Mouse (Mus musculus) CH12.LX (cell line): ENCODE results near the gene Ogdh. TPM values are rescaled to one million over a fixed set of nuclear protein-coding genes. Genes with fewer than 3 reads are reported as not detected.

Experiments used
- DNase-seq: peaks from one replicate; pipeline ENCODE4 v3.0.0-alpha.2; 2013; ENCODE audit errors: extremely low read depth
- H3K27ac ChIP-seq: 2 replicates; pipeline ENCODE4 v1.5.1; 2012; ENCODE audit warnings: low read depth, mild to moderate bottlenecking, control low read depth, moderate library complexity; ENCODE audit not compliant: insufficient read depth
- H3K27me3 ChIP-seq: replicated peaks from 2 replicates; pipeline ENCODE3; 2012; ENCODE audit warnings: inconsistent platforms
- H3K36me3 ChIP-seq, 2 experiments: replicated peaks in 1 of 2; 2 replicates each; pipeline versions ENCODE3 to v1.6.1; 2012; ENCODE audit warnings: inconsistent platforms in 1 of 2, low read length in 1 of 2, mild to moderate bottlenecking in 1 of 2, mixed read lengths in 1 of 2, moderate library complexity in 1 of 2; ENCODE audit not compliant: control insufficient read depth in 1 of 2, insufficient read depth in 1 of 2
- H3K4me1 ChIP-seq, 2 experiments: 2 replicates each; pipeline ENCODE4 v1.6.1; 2012; ENCODE audit warnings: inconsistent platforms in 1 of 2, moderate library complexity in 1 of 2; ENCODE audit not compliant: insufficient read depth in 2 of 2, control insufficient read depth in 1 of 2
- H3K4me2 ChIP-seq: 2 replicates; pipeline ENCODE4 v1.6.1; 2012; ENCODE audit warnings: low read depth, mild to moderate bottlenecking, control low read depth; ENCODE audit not compliant: poor library complexity, insufficient read depth, severe bottlenecking
- H3K4me3 ChIP-seq, 3 experiments: fragments of 150-350 bp in 1 of 3; sonication (generic) in 1 of 3; replicated peaks in 1 of 3; 2 replicates each; pipeline versions ENCODE3 to v1.5.1; 2011 to 2012; ENCODE audit warnings: low read depth in 2 of 3, low read length in 2 of 3, mild to moderate bottlenecking in 2 of 3, moderate library complexity in 2 of 3, control low read depth in 1 of 3, improper control_type of control experiment in 1 of 3, inconsistent platforms in 1 of 3, mixed read lengths in 1 of 3; ENCODE audit not compliant: poor library complexity in 1 of 3
- H3K79me2 ChIP-seq: replicated peaks from 2 replicates; pipeline ENCODE4 v1.6.1; 2012; ENCODE audit warnings: mild to moderate bottlenecking, moderate library complexity; ENCODE audit not compliant: control insufficient read depth, poor library complexity, insufficient read depth, severe bottlenecking; ENCODE audit errors: extremely low read depth
- H3K9ac ChIP-seq: 2 replicates; pipeline ENCODE4 v1.6.1; 2012; ENCODE audit warnings: low read depth, mild to moderate bottlenecking, control low read depth, moderate library complexity; ENCODE audit not compliant: insufficient read depth
- H3K9me3 ChIP-seq: replicated peaks from 2 replicates; pipeline ENCODE3; 2012; ENCODE audit warnings: low read length, inconsistent platforms, mixed read lengths
- BHLHE40 ChIP-seq: IDR thresholded peaks from 2 replicates; pipeline ENCODE4 v1.6.1; 2011; ENCODE audit warnings: mild to moderate bottlenecking, low read depth, low read length, improper control_type of control experiment
- EP300 ChIP-seq: IDR thresholded peaks from 2 replicates; pipeline ENCODE4 v1.6.1; 2011; ENCODE audit warnings: low read length, improper control_type of control experiment
- JUN ChIP-seq: IDR thresholded peaks from 2 replicates; pipeline ENCODE4 v1.6.1; 2011; ENCODE audit warnings: low read depth, mild to moderate bottlenecking, low read length, improper control_type of control experiment, moderate library complexity; ENCODE audit not compliant: insufficient read depth
- JUND ChIP-seq: conservative IDR thresholded peaks from 2 replicates; pipeline ENCODE4 v1.6.1; 2011; ENCODE audit warnings: low read depth, low read length, improper control_type of control experiment
- MAZ ChIP-seq: IDR thresholded peaks from 2 replicates; pipeline ENCODE4 v1.6.1; 2012; ENCODE audit warnings: low read depth, mild to moderate bottlenecking, inconsistent platforms, low read length, improper control_type of control experiment, moderate library complexity
- NELFE ChIP-seq: IDR thresholded peaks from 2 replicates; pipeline ENCODE4 v1.6.1; 2011; ENCODE audit warnings: low read depth, low read length, improper control_type of control experiment
- PAX5 ChIP-seq: IDR thresholded peaks from 2 replicates; pipeline ENCODE4 v1.6.1; 2012; ENCODE audit warnings: low read length, inconsistent platforms, mixed read lengths
- RCOR1 ChIP-seq: conservative IDR thresholded peaks from 2 replicates; pipeline ENCODE4 v1.6.1; 2012; ENCODE audit warnings: low read depth, mild to moderate bottlenecking, inconsistent platforms, low read length, improper control_type of control experiment
- SMC3 ChIP-seq: IDR thresholded peaks from 2 replicates; pipeline ENCODE4 v1.6.1; 2011; ENCODE audit warnings: low read depth, low read length, improper control_type of control experiment
- TBP ChIP-seq: conservative IDR thresholded peaks from 2 replicates; pipeline ENCODE4 v1.6.1; 2011; ENCODE audit warnings: low read depth, low read length, improper control_type of control experiment
- UBTF ChIP-seq: IDR thresholded peaks from 2 replicates; pipeline ENCODE4 v1.6.1; 2012; ENCODE audit warnings: low read depth, mild to moderate bottlenecking, inconsistent platforms, low read length, improper control_type of control experiment, moderate library complexity
- USF2 ChIP-seq: conservative IDR thresholded peaks from 2 replicates; pipeline ENCODE4 v1.6.1; 2011; ENCODE audit warnings: low read depth, low read length, improper control_type of control experiment
- ZMIZ1 ChIP-seq: IDR thresholded peaks from 2 replicates; pipeline ENCODE4 v1.6.1; 2012; ENCODE audit warnings: low read depth, mild to moderate bottlenecking, inconsistent platforms, low read length, improper control_type of control experiment
- ZNF384 ChIP-seq: IDR thresholded peaks from 2 replicates; pipeline ENCODE4 v1.6.1; 2012; ENCODE audit warnings: low read depth, low read length, improper control_type of control experiment, inconsistent platforms
- dilution Hi-C: fragments of 300-500 bp; cut with MboI; formaldehyde crosslinking; loops from 2 replicates; pipeline ENCODE4 v1.14.3; 2020; ENCODE audit warnings: low sequenced_read_pairs; ENCODE audit not compliant: extremely low pct_unique_long_range_greater_than_20kb, extremely low pct_ligation_motif_present
- in situ Hi-C: fragments of 300-500 bp; cut with MboI; formaldehyde crosslinking; loops from 3 replicates; pipeline ENCODE4 v1.14.3; 2019; ENCODE audit warnings: low sequenced_read_pairs, low pct_ligation_motif_present, low pct_unique_long_range_greater_than_20kb, mixed read lengths
- polyA plus RNA-seq: library from polyadenylated mRNA; unstranded; fragments of >175 nt; gene quantifications from 2 replicates; pipeline ENCODE4 v1.2.1, GENCODE M21; 2012; ENCODE audit warnings: low read depth; ENCODE audit not compliant: insufficient read length
- total RNA-seq, 2 experiments: library from RNA; depleted of rRNA; stranded (reverse); fragments of 300-350 nt in 1 of 2; fragments of >200 nt in 1 of 2; gene quantifications; 2 replicates each; pipeline ENCODE4 v1.2.3; 2012 to 2014

The Ogdh gene
- total and polyA plus RNA-seq, 3 experiments: 47.1 to 173 (median 120) TPM

DNA sequence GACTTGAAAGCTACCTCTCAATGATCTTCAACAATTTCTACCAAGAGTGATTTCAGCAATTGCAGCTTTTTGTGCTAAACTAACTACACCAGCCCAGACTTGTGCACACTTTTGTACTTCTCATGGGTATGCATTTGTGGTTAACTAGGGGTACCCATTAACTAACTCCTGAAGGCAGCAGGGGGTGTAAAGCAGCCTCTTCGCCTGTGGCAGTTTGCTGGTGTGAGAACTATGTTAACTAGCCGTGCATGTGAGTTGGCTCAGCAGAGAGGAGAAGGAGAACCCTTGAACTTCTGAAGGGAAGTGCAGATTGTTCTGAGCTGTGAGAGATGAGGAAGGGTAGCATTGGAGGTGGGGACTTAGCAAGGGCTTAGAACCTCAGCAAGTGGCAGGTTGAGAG lies 11.4 kb downstream of the Ogdh start:
- no peak overlapping the region for H3K4me3 ChIP-seq
- no peaks in the 10 kb centered on the region for H3K9me3 ChIP-seq
- TF ChIP-seq UBTF (no peak), EP300 (no peak), PAX5 (no peak), BHLHE40 (no peak), ZMIZ1 (no peak), ZNF384 (no peak), MAZ (no peak)
- H3K4me1 ChIP-seq: no peaks in the 10 kb centered on the region
- H3K27ac ChIP-seq: no peak overlapping the region
- in situ Hi-C loops: no loop called here
- DNase-seq: no peak
- H3K4me2 ChIP-seq: no peak overlapping the region
- peaks cover 57 to 90% of the 10 kb centered on the region in 2 experiments for H3K36me3 ChIP-seq
- no peaks in the 10 kb centered on the region for H3K27me3 ChIP-seq
- peaks cover 18% of the 10 kb centered on the region; the same call in 1 of the 2 replicates for H3K79me2 ChIP-seq
- H3K9ac ChIP-seq: no peak overlapping the region
- dilution Hi-C loops: no loop called here

- Histone ChIP-seq H3K4me2 (no peak overlapping the region), H3K27me3 (no peaks in the 10 kb centered on the region), H3K9ac (no peak overlapping the region), H3K4me3 (no peak overlapping the region), H3K79me2 (peaks cover 11% of the 10 kb centered on the region; the same call in 1 of the 2 replicates), H3K4me1 (no peaks in the 10 kb centered on the region), H3K27ac (no peak overlapping the region), H3K9me3 (no peaks in the 10 kb centered on the region)
- in situ Hi-C loops: loop anchor here (5.0 kb wide), 1 partner anchor 41 kb away; no protein-coding TSS in a partner anchor
- no peak for DNase-seq
- no peak for TF ChIP-seq PAX5
- no peak for TF ChIP-seq TBP
- no peak for TF ChIP-seq UBTF
- TF ChIP-seq JUND: no peak
- TF ChIP-seq, all 38 proteins: peak for 0
- dilution Hi-C loops: no loop called here
- H3K36me3 ChIP-seq: peaks cover 47 to 89% of the 10 kb centered on the region in 2 experiments
These were observed 14.6 kb downstream of the Ogdh start for GRCm38 (mm10) chr11:6305943-6306430.

GRCm38 (mm10) chr11:6308181-6308580 lies 16.7 kb downstream of the Ogdh start:
- no peak overlapping the region for H3K27ac ChIP-seq
- peaks cover 39 to 88% of the 10 kb centered on the region in 2 experiments for H3K36me3 ChIP-seq
- H3K79me2 ChIP-seq: peaks cover 15% of the 10 kb centered on the region; the same call in 1 of the 2 replicates
- H3K4me3 ChIP-seq: no peak overlapping the region
- H3K9ac ChIP-seq: no peak overlapping the region
- H3K27me3 ChIP-seq: no peaks in the 10 kb centered on the region
- dilution Hi-C loops (no loop called here), in situ Hi-C loops (loop anchor here (5.0 kb wide), 1 partner anchor 39 kb away; no protein-coding TSS in a partner anchor)
- DNase-seq: no peak
- H3K9me3 ChIP-seq: no peaks in the 10 kb centered on the region
- no peaks in the 10 kb centered on the region for H3K4me1 ChIP-seq
- TF ChIP-seq USF2 (no peak), NELFE (no peak), ZMIZ1 (no peak), MAZ (no peak), SMC3 (no peak), RCOR1 (no peak), JUN (no peak)
- H3K4me2 ChIP-seq: no peak overlapping the region
